Mouse (Mus musculus): ENCODE results near the gene Xpr1. TPM values are rescaled to one million over a fixed set of nuclear protein-coding genes. Genes with fewer than 3 reads are reported as not detected.

The Xpr1 gene
- total and polyA plus RNA-seq, 3 experiments: 8.5 to 34.4 (median 30.3) TPM

DNA sequence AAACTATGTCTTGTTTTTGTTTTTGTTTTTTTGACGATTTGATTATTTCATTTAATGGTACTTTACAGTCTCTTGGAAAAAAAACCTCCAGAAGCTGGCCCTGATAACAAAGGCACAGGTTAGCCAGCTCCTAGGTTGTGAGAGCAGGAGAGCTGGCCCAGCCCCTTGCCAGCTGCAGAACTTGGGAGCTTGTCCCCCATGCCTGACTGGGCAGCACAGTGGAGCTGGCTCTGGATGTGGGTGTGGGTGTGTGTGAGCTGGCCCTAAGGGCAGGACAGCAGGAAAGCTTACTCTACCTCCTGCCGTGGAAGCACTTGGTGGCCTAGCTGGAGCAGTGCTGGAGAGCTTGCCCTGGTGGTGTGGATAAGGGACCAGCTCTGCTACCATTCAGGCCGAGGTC, 129.2 kb downstream of the Xpr1 start:
- TF ChIP-seq EP300 (IDR thresholded peaks at IDR 0.05; ENCODE audit: insufficient read depth, low read depth, low read length): no peak
- no peak for TF ChIP-seq POLR2A (IDR thresholded peaks at IDR 0.05; ENCODE audit: insufficient read depth, low read depth, low read length)
- TF ChIP-seq CTCF (IDR thresholded peaks at IDR 0.05): no peak
- WGBS: 84% methylated on average over 3 of the region's 3 CpGs
- DNase-seq: no peak

DNA sequence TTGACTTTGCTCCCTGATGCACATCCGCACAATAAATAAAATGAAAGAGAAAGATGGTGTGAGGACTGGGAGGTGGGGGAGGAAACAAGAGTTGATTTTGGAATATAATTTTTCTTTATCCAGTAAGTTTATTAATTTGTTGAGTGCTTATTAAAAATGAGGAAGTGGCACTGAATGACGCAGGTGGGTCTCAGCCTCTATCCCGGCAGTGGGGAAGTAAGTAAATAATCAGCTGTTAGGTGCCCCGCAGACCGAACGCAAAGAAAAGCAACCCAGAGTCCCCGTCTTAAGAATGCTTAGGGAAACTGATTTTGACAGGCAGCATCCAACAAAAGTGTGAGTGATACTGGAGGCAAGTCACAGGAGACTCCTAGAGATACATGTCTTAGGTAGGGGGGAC, 133.4 kb downstream of the Xpr1 start:
- Histone ChIP-seq H3K27me3 (ENCODE audit: control insufficient read depth, insufficient read depth, low read length) (no peaks in the 10 kb centered on the region), H3K27ac (no peak overlapping the region), H3K79me2 (replicated peaks; ENCODE audit: control insufficient read depth, insufficient read depth, low read length) (no peaks in the 10 kb centered on the region), H3K9ac (ENCODE audit: low read depth, low read length) (no peak overlapping the region), H3K4me3 (no peak overlapping the region), H3K4me1 (ENCODE audit: control insufficient read depth, insufficient read depth, low read length) (no peaks in the 10 kb centered on the region), H3K36me3 (ENCODE audit: control insufficient read depth, insufficient read depth, low read length) (no peaks in the 10 kb centered on the region)
- no peak for TF ChIP-seq EP300 (IDR thresholded peaks at IDR 0.05; ENCODE audit: insufficient read depth, low read depth, low read length)
- no peak for DNase-seq
- WGBS: 94% methylated on average over 7 of the region's 7 CpGs
- intact Hi-C loops (cut with DNase I): loop anchor here (5.0 kb wide), 1 partner anchor 37 kb away; no protein-coding TSS in a partner anchor

More for the DNA sequence above, 129.2 kb downstream of the Xpr1 start:
- no peaks in the 10 kb centered on the region for H3K79me2 ChIP-seq (replicated peaks; ENCODE audit: control insufficient read depth, insufficient read depth, low read length)
- H3K4me1 ChIP-seq (ENCODE audit: control insufficient read depth, insufficient read depth, low read length): no peaks in the 10 kb centered on the region
- H3K27ac ChIP-seq: no peak overlapping the region
- intact Hi-C loops (cut with DNase I): no loop called here
- H3K27me3 ChIP-seq (ENCODE audit: control insufficient read depth, insufficient read depth, low read length): no peaks in the 10 kb centered on the region
- no peak overlapping the region for H3K9ac ChIP-seq (ENCODE audit: low read depth, low read length)
- no peak overlapping the region for H3K4me3 ChIP-seq
- no peaks in the 10 kb centered on the region for H3K36me3 ChIP-seq (ENCODE audit: control insufficient read depth, insufficient read depth, low read length)

DNA sequence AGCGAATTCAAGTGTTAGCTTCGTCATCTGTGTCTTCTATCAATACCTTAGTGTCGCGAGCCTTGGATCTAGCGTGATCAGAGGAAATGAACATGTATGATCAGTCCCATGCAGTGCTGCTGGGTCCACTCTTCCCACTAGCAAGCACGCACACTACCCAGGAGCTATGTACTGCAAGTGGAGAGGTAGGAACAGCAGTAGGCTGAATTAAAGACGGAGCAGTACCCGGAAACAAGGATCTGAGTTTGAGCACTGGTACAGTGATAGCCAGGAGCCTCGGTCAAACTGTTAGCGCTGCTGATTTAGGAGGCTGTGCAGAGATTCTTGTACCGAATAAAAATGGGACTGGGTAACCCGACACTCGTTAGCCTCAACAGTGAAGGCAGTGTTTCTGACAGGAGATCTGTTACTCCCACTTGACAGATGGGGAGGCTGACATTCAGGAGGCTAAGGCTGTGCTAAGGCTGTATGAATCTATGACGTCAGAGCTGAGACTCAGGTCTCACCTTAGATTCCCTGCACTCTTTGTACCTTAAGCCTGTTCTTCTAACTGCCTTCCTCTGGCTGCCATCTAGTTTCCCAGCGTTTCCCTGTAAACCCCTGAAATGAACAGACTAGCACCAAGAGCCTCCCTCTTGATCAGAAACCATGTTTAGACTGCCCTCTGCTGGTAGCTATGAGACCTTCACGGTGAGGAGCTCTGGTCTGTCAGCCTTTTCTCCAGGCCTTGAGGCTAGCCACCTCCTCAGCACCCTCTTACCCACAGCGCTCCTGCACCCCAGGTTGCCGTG, 136.0 kb downstream of the Xpr1 start:
- Histone ChIP-seq H3K4me3 (no peak overlapping the region), H3K9ac (ENCODE audit: low read depth, low read length) (no peak overlapping the region), H3K27me3 (ENCODE audit: control insufficient read depth, insufficient read depth, low read length) (no peaks in the 10 kb centered on the region), H3K36me3 (ENCODE audit: control insufficient read depth, insufficient read depth, low read length) (no peaks in the 10 kb centered on the region), H3K79me2 (replicated peaks; ENCODE audit: control insufficient read depth, insufficient read depth, low read length) (no peaks in the 10 kb centered on the region), H3K27ac (no peak overlapping the region), H3K4me1 (ENCODE audit: control insufficient read depth, insufficient read depth, low read length) (no peaks in the 10 kb centered on the region)
- WGBS: 65% methylated on average over 18 of the region's 18 CpGs
- peak; percentile 57 to 60 for DNase-seq
- intact Hi-C loops (cut with DNase I): loop anchor here (1.0 to 5.0 kb wide), 2 partner anchors 34 to 57 kb away; no protein-coding TSS in a partner anchor
- peak; percentile 94 for TF ChIP-seq CTCF (IDR thresholded peaks at IDR 0.05)
- no peak for TF ChIP-seq POLR2A (IDR thresholded peaks at IDR 0.05; ENCODE audit: insufficient read depth, low read depth, low read length)
- 0 out of 2 replicates have a peak, but pooled peaks have one; percentile 27 for TF ChIP-seq EP300 (IDR thresholded peaks at IDR 0.05; ENCODE audit: insufficient read depth, low read depth, low read length)

DNA sequence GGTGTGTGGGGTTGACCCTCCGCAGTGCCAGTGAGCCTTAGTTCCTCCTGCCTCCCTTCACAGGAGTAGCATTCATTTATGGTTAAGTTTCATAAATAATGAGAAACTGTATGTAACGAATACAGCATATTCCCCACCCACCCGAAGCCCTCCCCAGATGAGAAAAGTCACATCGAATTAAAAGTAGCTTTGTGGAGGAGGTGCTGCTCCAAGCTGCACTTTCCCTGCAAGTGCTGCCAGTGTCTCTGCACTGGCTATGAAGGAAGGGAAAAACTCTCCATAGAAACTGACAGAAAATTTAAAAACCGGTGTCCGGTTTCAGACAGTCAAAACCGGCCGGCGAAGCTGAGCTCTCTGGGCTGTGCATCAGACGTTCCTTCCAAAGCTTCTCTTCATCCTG, 136.9 kb downstream of the Xpr1 start:
- 87% methylated on average over 10 of the region's 10 CpGs for WGBS
- Histone ChIP-seq H3K79me2 (replicated peaks; ENCODE audit: control insufficient read depth, insufficient read depth, low read length) (no peaks in the 10 kb centered on the region), H3K27ac (no peak overlapping the region), H3K9ac (ENCODE audit: low read depth, low read length) (no peak overlapping the region), H3K4me1 (ENCODE audit: control insufficient read depth, insufficient read depth, low read length) (no peaks in the 10 kb centered on the region), H3K36me3 (ENCODE audit: control insufficient read depth, insufficient read depth, low read length) (no peaks in the 10 kb centered on the region), H3K4me3 (no peak overlapping the region), H3K27me3 (ENCODE audit: control insufficient read depth, insufficient read depth, low read length) (no peaks in the 10 kb centered on the region)
- no peak for DNase-seq
- TF ChIP-seq POLR2A (IDR thresholded peaks at IDR 0.05; ENCODE audit: insufficient read depth, low read depth, low read length) (no peak), EP300 (IDR thresholded peaks at IDR 0.05; ENCODE audit: insufficient read depth, low read depth, low read length) (no peak), CTCF (IDR thresholded peaks at IDR 0.05) (no peak)
- intact Hi-C loops (cut with DNase I): loop anchor here (1.0 to 5.0 kb wide), 2 partner anchors 33 to 253 kb away; no protein-coding TSS in a partner anchor

DNA sequence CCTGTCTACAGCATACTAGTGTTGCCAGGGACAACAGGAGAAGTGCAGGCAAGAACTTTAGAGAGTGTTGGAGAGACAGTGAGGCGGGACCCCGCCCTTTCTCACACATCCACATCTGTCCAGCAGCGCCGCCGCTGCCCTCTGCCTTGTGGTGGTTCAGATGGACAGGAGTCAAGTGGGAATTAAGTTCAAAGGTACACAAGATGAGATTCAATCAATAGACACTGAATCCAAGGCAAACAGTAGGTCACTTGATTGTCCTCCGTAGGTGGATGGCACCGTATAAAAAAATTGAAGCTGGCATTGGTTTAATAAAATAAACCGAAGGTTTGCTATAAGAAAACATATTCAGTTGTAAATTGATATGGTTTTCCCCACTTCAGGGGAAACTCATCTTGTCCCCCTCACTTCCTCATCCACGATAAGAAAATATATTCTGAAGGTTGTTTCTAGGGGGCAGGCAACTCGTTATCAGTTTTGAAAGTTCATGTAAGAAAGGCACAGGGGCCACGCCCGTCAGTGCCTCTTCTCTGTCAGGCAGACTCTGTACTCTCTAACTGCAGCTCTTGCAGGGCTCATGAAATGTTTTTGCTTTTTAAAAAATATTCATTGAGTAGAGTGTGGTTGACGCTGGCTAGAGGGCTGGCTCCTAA, 140.7 kb downstream of the Xpr1 start:
- DNase-seq: no peak
- intact Hi-C loops (cut with DNase I): no loop called here
- no peak overlapping the region for H3K4me3 ChIP-seq
- H3K27ac ChIP-seq: no peak overlapping the region
- no peaks in the 10 kb centered on the region for H3K79me2 ChIP-seq (replicated peaks; ENCODE audit: control insufficient read depth, insufficient read depth, low read length)
- no peak for TF ChIP-seq CTCF (IDR thresholded peaks at IDR 0.05)
- no peak for TF ChIP-seq POLR2A (IDR thresholded peaks at IDR 0.05; ENCODE audit: insufficient read depth, low read depth, low read length)
- no peak for TF ChIP-seq EP300 (IDR thresholded peaks at IDR 0.05; ENCODE audit: insufficient read depth, low read depth, low read length)
- no peaks in the 10 kb centered on the region for H3K4me1 ChIP-seq (ENCODE audit: control insufficient read depth, insufficient read depth, low read length)
- WGBS: 81% methylated on average over 13 of the region's 13 CpGs
- no peak overlapping the region for H3K9ac ChIP-seq (ENCODE audit: low read depth, low read length)
- H3K27me3 ChIP-seq (ENCODE audit: control insufficient read depth, insufficient read depth, low read length): no peaks in the 10 kb centered on the region
- H3K36me3 ChIP-seq (ENCODE audit: control insufficient read depth, insufficient read depth, low read length): no peaks in the 10 kb centered on the region

DNA sequence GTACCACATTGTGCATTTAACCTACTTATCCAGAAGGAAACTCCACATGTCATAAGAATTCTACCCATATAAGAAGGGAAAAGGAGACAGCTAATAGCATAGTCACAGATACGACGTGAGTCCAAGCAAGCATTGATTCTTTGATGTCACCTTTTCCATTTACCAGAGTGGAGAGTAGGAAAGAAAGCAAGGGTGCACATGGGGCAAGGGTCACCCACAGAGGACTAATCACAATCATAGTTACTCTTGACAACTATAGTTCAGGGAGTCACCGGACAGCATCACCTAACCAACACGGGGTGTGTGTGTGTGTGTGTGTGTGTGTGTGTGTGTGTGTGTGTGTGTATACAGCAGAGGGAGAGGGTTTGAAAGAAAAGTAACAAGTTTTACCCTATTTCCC, 141.4 kb downstream of the Xpr1 start:
- no peaks in the 10 kb centered on the region for H3K27me3 ChIP-seq (ENCODE audit: control insufficient read depth, insufficient read depth, low read length)
- H3K4me3 ChIP-seq: no peak overlapping the region
- intact Hi-C loops (cut with DNase I): no loop called here
- no peaks in the 10 kb centered on the region for H3K36me3 ChIP-seq (ENCODE audit: control insufficient read depth, insufficient read depth, low read length)
- no peaks in the 10 kb centered on the region for H3K4me1 ChIP-seq (ENCODE audit: control insufficient read depth, insufficient read depth, low read length)
- no peaks in the 10 kb centered on the region for H3K79me2 ChIP-seq (replicated peaks; ENCODE audit: control insufficient read depth, insufficient read depth, low read length)
- no peak overlapping the region for H3K9ac ChIP-seq (ENCODE audit: low read depth, low read length)
- DNase-seq: no peak
- TF ChIP-seq CTCF (IDR thresholded peaks at IDR 0.05) (no peak), EP300 (IDR thresholded peaks at IDR 0.05; ENCODE audit: insufficient read depth, low read depth, low read length) (no peak), POLR2A (IDR thresholded peaks at IDR 0.05; ENCODE audit: insufficient read depth, low read depth, low read length) (no peak)
- no peak overlapping the region for H3K27ac ChIP-seq
- WGBS: 86% methylated on average over 4 of the region's 4 CpGs

All from heart, adult 2 months (tissue).